Mouse (Mus musculus) hindbrain, postnatal 0 days (tissue): ENCODE results near the gene Adam23. TPM values are rescaled to one million over a fixed set of nuclear protein-coding genes. Genes with fewer than 3 reads are reported as not detected.

Experiments used
- ATAC-seq: fragments of 200-750 bp; cut with Nextera tagmentation; 2 replicates; pipeline ENCODE4 v1.8.0; 2017; ENCODE audit warnings: mild to moderate bottlenecking, moderate TSS enrichment, moderate library complexity
- DNase-seq: peaks from one replicate; pipeline ENCODE4 v3.0.0-alpha.2; 2015; ENCODE audit warnings: low spot score
- H3K27ac ChIP-seq: fragments of 300-500 bp; sonication (generic); 2 replicates; pipeline ENCODE4 v1.5.1; 2014; ENCODE audit warnings: mild to moderate bottlenecking
- H3K27me3 ChIP-seq: fragments of 300-500 bp; sonication (generic); 2 replicates; pipeline ENCODE4 v1.6.1; 2014; ENCODE audit warnings: low read length, mixed read lengths; ENCODE audit not compliant: insufficient read depth
- H3K36me3 ChIP-seq: fragments of 300-500 bp; sonication (generic); 2 replicates; pipeline ENCODE4 v1.6.1; 2014; ENCODE audit warnings: low read length, mixed read lengths; ENCODE audit not compliant: insufficient read depth
- H3K4me1 ChIP-seq: fragments of 300-500 bp; sonication (generic); 2 replicates; pipeline ENCODE4 v1.6.1; 2014; ENCODE audit warnings: antibody characterized with exemption, low read length, mixed read lengths; ENCODE audit not compliant: insufficient read depth
- H3K4me2 ChIP-seq: fragments of 300-500 bp; sonication (generic); 2 replicates; pipeline ENCODE4 v1.6.1; 2014; ENCODE audit warnings: low read depth, mild to moderate bottlenecking, low read length, moderate library complexity, mixed read lengths
- H3K4me3 ChIP-seq: fragments of 300-500 bp; sonication (generic); 2 replicates; pipeline ENCODE4 v1.5.1; 2014; ENCODE audit warnings: low read length
- H3K9ac ChIP-seq: fragments of 300-500 bp; sonication (generic); replicated peaks from 2 replicates; pipeline ENCODE4 v1.6.1; 2014; ENCODE audit warnings: mild to moderate bottlenecking, low read length, moderate library complexity, mixed read lengths
- H3K9me3 ChIP-seq: fragments of 300-500 bp; sonication (generic); 2 replicates; pipeline ENCODE4 v1.6.1; 2016; ENCODE audit warnings: low read length, mixed read lengths
- CTCF ChIP-seq: IDR thresholded peaks from 2 replicates; pipeline ENCODE4 v1.5.1; 2016; ENCODE audit warnings: antibody characterized with exemption, control low read depth, low read depth
- WGBS: fragments of 180-500 bp; shearing (Covaris S2); extraction: QIAGEN DNeasy Blood & Tissue Kit; methylation state at CpG from one replicate; pipeline ENCODE4 v1.1.7; 2014; 5-methylcytosine and 5-hydroxymethylcytosine counted together
- polyA plus RNA-seq: library from polyadenylated mRNA; unstranded; fragments of >200 nt; fragmentation: Nextera tagmentation; extraction: Ambion mirVana; gene quantifications from 2 replicates; pipeline ENCODE4 v1.2.1, GENCODE M21; 2015
- total RNA-seq: library from RNA; depleted of rRNA; stranded (reverse); fragments of >200 nt; gene quantifications from 2 replicates; pipeline ENCODE4 v1.2.3, GENCODE M21; 2014

Adam23 gene
- total and polyA plus RNA-seq, 2 experiments from 2014 or later, result 19.9 to 62.1 TPM

- no peak overlapping the region for H3K27ac ChIP-seq
- 67% methylated on average over 2 of the region's 2 CpGs for WGBS
Measured at GRCm38 (mm10) chr1:63473272-63473671, 27.6 kb downstream of the Adam23 start.

GRCm38 (mm10) chr1:63473696-63474095 lies 28.0 kb downstream of the Adam23 start:
- WGBS, result 25% methylated on average over 8 of the region's 8 CpGs
- H3K27me3 ChIP-seq, result no peaks in the 10 kb centered on the region
- no peak for TF ChIP-seq CTCF
- 0 out of 2 replicates have a peak, but pooled peaks cover 4% of the 10 kb centered on the region for H3K36me3 ChIP-seq
- H3K9ac ChIP-seq, result no peak overlapping the region
- H3K4me2 ChIP-seq, result no peak overlapping the region
- no peak for ATAC-seq
- H3K4me3 ChIP-seq, result no peak overlapping the region
- H3K27ac ChIP-seq, result 0 out of 2 replicates have a peak overlapping the region, but pooled peaks have one; percentile 2
- no peaks in the 10 kb centered on the region for H3K4me1 ChIP-seq
- H3K9me3 ChIP-seq, result no peaks in the 10 kb centered on the region
- DNase-seq, result no peak

More at GRCm38 (mm10) chr1:63473272-63473671, 27.6 kb downstream of the Adam23 start:
- no peaks in the 10 kb centered on the region for H3K27me3 ChIP-seq
- ATAC-seq (no peak), DNase-seq (no peak)
- no peak overlapping the region for H3K9ac ChIP-seq
- 0 out of 2 replicates have a peak, but pooled peaks cover 4% of the 10 kb centered on the region for H3K36me3 ChIP-seq
- no peak overlapping the region for H3K4me3 ChIP-seq
- no peaks in the 10 kb centered on the region for H3K4me1 ChIP-seq
- TF ChIP-seq CTCF, result no peak
- H3K4me2 ChIP-seq, result no peak overlapping the region
- H3K9me3 ChIP-seq, result no peaks in the 10 kb centered on the region

GRCm38 (mm10) chr1:63478946-63479345 lies 33.3 kb downstream of the Adam23 start:
- no peak for TF ChIP-seq CTCF
- DNase-seq (no peak), ATAC-seq (no peak)
- H3K9ac ChIP-seq, result no peak overlapping the region
- no peaks in the 10 kb centered on the region for H3K4me1 ChIP-seq
- 85% methylated on average over 5 of the region's 5 CpGs for WGBS
- H3K4me3 ChIP-seq, result no peak overlapping the region
- no peak overlapping the region for H3K27ac ChIP-seq
- H3K9me3 ChIP-seq, result no peaks in the 10 kb centered on the region
- H3K36me3 ChIP-seq, result no peaks in the 10 kb centered on the region
- H3K27me3 ChIP-seq, result no peaks in the 10 kb centered on the region
- H3K4me2 ChIP-seq, result no peak overlapping the region

DNA sequence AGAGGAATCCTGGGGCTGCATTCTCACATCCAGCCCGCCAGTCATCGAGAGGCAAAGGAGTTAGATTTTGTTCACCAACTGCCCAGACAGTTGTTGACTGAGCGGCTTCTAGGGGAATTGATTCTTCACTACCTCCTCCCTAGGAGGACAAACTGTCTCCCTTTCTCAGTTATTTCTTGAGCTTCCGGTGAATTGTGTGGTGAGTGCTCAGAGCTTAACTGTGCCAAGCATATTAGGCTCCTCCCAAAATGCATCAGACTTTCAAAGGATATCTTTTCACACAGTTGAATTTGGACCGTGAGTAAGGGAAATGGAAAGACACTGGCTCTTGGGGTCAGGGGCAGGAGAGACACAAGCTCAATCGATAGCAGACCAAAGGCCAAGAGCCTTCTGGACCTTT lies 39.0 kb downstream of the Adam23 start:
- no peak for TF ChIP-seq CTCF
- DNase-seq, result no peak

GRCm38 (mm10) chr1:63486646-63487045 lies 41.0 kb downstream of the Adam23 start:
- Histone ChIP-seq H3K4me3 (no peak overlapping the region), H3K27ac (no peak overlapping the region), H3K9me3 (no peaks in the 10 kb centered on the region), H3K4me1 (no peaks in the 10 kb centered on the region), H3K9ac (no peak overlapping the region), H3K4me2 (no peak overlapping the region), H3K36me3 (peaks cover 5% of the 10 kb centered on the region; the same call in 1 of the 2 replicates), H3K27me3 (no peaks in the 10 kb centered on the region)
- no peak for TF ChIP-seq CTCF
- DNase-seq, result no peak
- 88% methylated on average over 2 of the region's 2 CpGs for WGBS
- ATAC-seq, result no peak

More for the DNA sequence above, 39.0 kb downstream of the Adam23 start:
- ATAC-seq, result no peak
- Histone ChIP-seq H3K4me3 (no peak overlapping the region), H3K9me3 (no peaks in the 10 kb centered on the region), H3K4me2 (no peak overlapping the region), H3K9ac (no peak overlapping the region), H3K36me3 (peaks cover 5% of the 10 kb centered on the region; the same call in 1 of the 2 replicates), H3K27me3 (no peaks in the 10 kb centered on the region), H3K4me1 (no peaks in the 10 kb centered on the region), H3K27ac (no peak overlapping the region)
- 91% methylated on average over 6 of the region's 6 CpGs for WGBS

DNA sequence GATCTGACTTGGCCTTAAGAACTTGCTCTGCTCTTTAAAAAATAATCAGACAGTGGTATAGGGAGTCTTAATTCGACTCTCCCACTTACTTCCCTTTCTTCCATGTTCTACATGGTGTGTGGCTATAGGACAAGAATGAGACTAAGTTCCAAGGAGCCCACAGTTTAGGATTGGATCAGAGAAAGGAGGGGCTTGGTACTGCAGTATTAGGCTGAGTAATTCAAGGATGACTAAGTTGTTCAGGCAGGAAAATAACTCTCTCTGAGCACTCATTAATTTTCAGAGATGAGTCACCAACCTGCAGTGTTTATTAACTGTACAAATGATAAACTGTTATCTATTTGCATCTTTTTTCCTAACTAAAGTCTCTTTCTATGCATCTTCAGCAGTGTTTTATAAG lies 45.3 kb downstream of the Adam23 start:
- no peaks in the 10 kb centered on the region for H3K36me3 ChIP-seq
- no peak overlapping the region for H3K4me2 ChIP-seq
- no peaks in the 10 kb centered on the region for H3K9me3 ChIP-seq
- TF ChIP-seq CTCF, result no peak
- no peaks in the 10 kb centered on the region for H3K27me3 ChIP-seq
- H3K4me3 ChIP-seq, result no peak overlapping the region
- 63% methylated on average over 1 of the region's 1 CpGs for WGBS
- DNase-seq, result no peak
- no peak overlapping the region for H3K9ac ChIP-seq
- H3K27ac ChIP-seq, result no peak overlapping the region
- no peak for ATAC-seq
- no peaks in the 10 kb centered on the region for H3K4me1 ChIP-seq

GRCm38 (mm10) chr1:63493325-63493724 lies 47.6 kb downstream of the Adam23 start:
- H3K4me1 ChIP-seq, result no peaks in the 10 kb centered on the region
- WGBS, result 67% methylated on average over 5 of the region's 5 CpGs
- H3K36me3 ChIP-seq, result no peaks in the 10 kb centered on the region
- no peak for DNase-seq
- H3K27ac ChIP-seq, result no peak overlapping the region
- no peaks in the 10 kb centered on the region for H3K27me3 ChIP-seq
- ATAC-seq, result no peak
- no peak overlapping the region for H3K4me3 ChIP-seq
- H3K9me3 ChIP-seq, result no peaks in the 10 kb centered on the region
- H3K9ac ChIP-seq, result no peak overlapping the region
- no peak for TF ChIP-seq CTCF
- no peak overlapping the region for H3K4me2 ChIP-seq
